Mouse (Mus musculus) CH12.LX (cell line): Measurements from ENCODE around the gene 1700025B11Rik.

Experiments used
- CHD2 ChIP-seq: IDR thresholded peaks from 2 replicates; pipeline ENCODE4 v1.6.1; 2011; ENCODE audit warnings: low read length, improper control_type of control experiment
- CTCF ChIP-seq, 2 experiments: IDR thresholded peaks in 1 of 2; conservative IDR thresholded peaks in 1 of 2; 2 replicates each; pipeline ENCODE4 v1.5.1; 2011 to 2012; ENCODE audit warnings: low read depth in 2 of 2, low read length in 2 of 2, improper control_type of control experiment in 1 of 2, inconsistent platforms in 1 of 2, mild to moderate bottlenecking in 1 of 2, moderate library complexity in 1 of 2
- ELF1 ChIP-seq: IDR thresholded peaks from 2 replicates; pipeline ENCODE4 v1.6.1; 2014; ENCODE audit warnings: low read depth, mild to moderate bottlenecking, inconsistent platforms, low read length, improper control_type of control experiment
- EP300 ChIP-seq: IDR thresholded peaks from 2 replicates; pipeline ENCODE4 v1.6.1; 2011; ENCODE audit warnings: low read length, improper control_type of control experiment
- ETS1 ChIP-seq: conservative IDR thresholded peaks from 2 replicates; pipeline ENCODE4 v1.6.1; 2012; ENCODE audit warnings: low read depth, mild to moderate bottlenecking, inconsistent platforms, low read length, improper control_type of control experiment, moderate library complexity
- GABPA ChIP-seq: IDR thresholded peaks from 2 replicates; pipeline ENCODE4 v1.6.1; 2012; ENCODE audit warnings: low read depth, low read length, improper control_type of control experiment, inconsistent platforms; ENCODE audit not compliant: insufficient replicate concordance
- JUND ChIP-seq: conservative IDR thresholded peaks from 2 replicates; pipeline ENCODE4 v1.6.1; 2011; ENCODE audit warnings: low read depth, low read length, improper control_type of control experiment
- MAFK ChIP-seq: IDR thresholded peaks from 2 replicates; pipeline ENCODE4 v1.6.1; 2011; ENCODE audit warnings: low read length, improper control_type of control experiment; ENCODE audit not compliant: insufficient replicate concordance
- MAX ChIP-seq: IDR thresholded peaks from 2 replicates; pipeline ENCODE4 v1.6.1; 2011; ENCODE audit warnings: low read length, improper control_type of control experiment
- NELFE ChIP-seq: IDR thresholded peaks from 2 replicates; pipeline ENCODE4 v1.6.1; 2011; ENCODE audit warnings: low read depth, low read length, improper control_type of control experiment
- SMC3 ChIP-seq: IDR thresholded peaks from 2 replicates; pipeline ENCODE4 v1.6.1; 2011; ENCODE audit warnings: low read depth, low read length, improper control_type of control experiment

DNA sequence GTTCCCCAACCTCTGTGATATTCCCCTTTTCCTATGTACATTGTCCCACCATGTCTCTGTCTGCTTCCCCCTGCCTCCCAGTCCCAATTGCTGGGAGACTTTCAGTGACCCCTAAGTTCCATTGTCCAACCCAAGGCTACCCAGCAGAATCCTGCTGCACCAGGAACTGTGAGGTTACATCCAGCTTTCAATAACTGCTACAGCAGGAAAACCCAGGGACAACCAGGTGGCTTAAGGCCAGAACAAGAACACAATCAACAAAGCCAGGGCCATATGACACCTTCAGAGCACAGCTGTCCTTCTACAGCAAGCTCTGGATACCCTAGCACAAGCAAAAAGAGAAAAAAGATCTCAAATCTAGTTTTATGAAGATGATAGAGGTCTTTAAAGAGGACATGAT is 27.3 kb upstream of the 1700025B11Rik start:
- no peak for TF ChIP-seq ELF1
- TF ChIP-seq NELFE, result no peak
- TF ChIP-seq CHD2, result no peak
- TF ChIP-seq ETS1, result no peak
- no peak for TF ChIP-seq EP300
- no peak for TF ChIP-seq JUND
- no peak for TF ChIP-seq MAX
- no peak for TF ChIP-seq CTCF (conservative IDR thresholded peaks at IDR 0.05 in 1 of 2, IDR thresholded peaks at IDR 0.05 in 1 of 2; ENCODE audit: low read depth in 2 of 2, low read length in 2 of 2)
- no peak for TF ChIP-seq SMC3
- no peak for TF ChIP-seq MAFK
- no peak for TF ChIP-seq GABPA
